In genomic region chr2:151948311-151948710, GRCm38 (mm10) we compare ENCODE assay signal across 17 mouse cellular contexts. TPM values are rescaled to one million over a fixed set of nuclear protein-coding genes. Genes with fewer than 3 reads are reported as not detected.
"Had no signal": no experiment of that assay in that cellular context is flagged by ENCODE, and none has a peak within 500 bp of the region (broad histone marks: within the 10 kb centered on the region; RNA-seq: fewer than 3 reads in every experiment).

No protein-coding gene starts in this region.

- H3K4me1 ChIP-seq: limb, embryonic 15.5 days; liver, embryonic 12.5 days; midbrain, embryonic 12.5 days had no signal

- H3K36me3 ChIP-seq: limb, embryonic 15.5 days; liver, embryonic 12.5 days; midbrain, embryonic 12.5 days; neural tube, embryonic 15.5 days had no signal

- ATAC-seq: liver, embryonic 12.5 days had no signal

- H3K9ac ChIP-seq: limb, embryonic 15.5 days; liver, embryonic 12.5 days; lung, embryonic 14.5 days; midbrain, embryonic 12.5 days; neural tube, embryonic 15.5 days had no signal

- H3K9me3 ChIP-seq: limb, embryonic 15.5 days; liver, embryonic 12.5 days; midbrain, embryonic 12.5 days; neural tube, embryonic 15.5 days had no signal

- DNase-seq: kidney, postnatal 25 days; layer of hippocampus, adult 9-11 months; layer of hippocampus, postnatal 36 days; lung, embryonic 14.5 days; lung, postnatal 10 days; lung, postnatal 4 days; right cerebral cortex, adult 18-20 months; right cerebral cortex, postnatal 25 days; thymus, postnatal 4 days had no signal

- H3K4me3 ChIP-seq: limb, embryonic 15.5 days; liver, embryonic 12.5 days; midbrain, embryonic 12.5 days; myocyte; neural tube, embryonic 15.5 days had no signal

- H3K4me2 ChIP-seq: limb, embryonic 15.5 days; liver, embryonic 12.5 days; lung, embryonic 14.5 days; midbrain, embryonic 12.5 days; neural tube, embryonic 15.5 days had no signal

- H3K27me3 ChIP-seq: limb, embryonic 15.5 days; midbrain, embryonic 12.5 days; neural tube, embryonic 15.5 days had no signal

- H3K27ac ChIP-seq: limb, embryonic 15.5 days; liver, embryonic 12.5 days; midbrain, embryonic 12.5 days; stomach, postnatal 0 days had no signal

RNA-seq across cellular contexts. Expression of gene Angpt4, which starts 37.3 kb away (rescaled TPM):
- total RNA-seq: layer of hippocampus, adult 18-20 months had no signal
- polyA plus RNA-seq: limb, embryonic 11.5 days had no signal
